Mouse (Mus musculus): Measurements from ENCODE around the gene Usp4. TPM values are rescaled to one million over a fixed set of nuclear protein-coding genes. Genes with fewer than 3 reads are reported as not detected.

Gene Usp4
- total RNA-seq (2023): 100 to 1,000 TPM; 119 to 129 TPM

GRCm38 (mm10) chr9:108347540-108348289, at the start of gene Usp4:
TSS of gene Usp4 (plus strand) at chr9:108347853.

GRCm38 (mm10) chr9:108305629-108306520, 41.8 kb upstream of the Usp4 start, which contains the start of the genes Rhoa and Tcta:
TSS of gene Rhoa (plus strand) at chr9:108306129.
TSS of gene Tcta (minus strand) at chr9:108306160.

DNA sequence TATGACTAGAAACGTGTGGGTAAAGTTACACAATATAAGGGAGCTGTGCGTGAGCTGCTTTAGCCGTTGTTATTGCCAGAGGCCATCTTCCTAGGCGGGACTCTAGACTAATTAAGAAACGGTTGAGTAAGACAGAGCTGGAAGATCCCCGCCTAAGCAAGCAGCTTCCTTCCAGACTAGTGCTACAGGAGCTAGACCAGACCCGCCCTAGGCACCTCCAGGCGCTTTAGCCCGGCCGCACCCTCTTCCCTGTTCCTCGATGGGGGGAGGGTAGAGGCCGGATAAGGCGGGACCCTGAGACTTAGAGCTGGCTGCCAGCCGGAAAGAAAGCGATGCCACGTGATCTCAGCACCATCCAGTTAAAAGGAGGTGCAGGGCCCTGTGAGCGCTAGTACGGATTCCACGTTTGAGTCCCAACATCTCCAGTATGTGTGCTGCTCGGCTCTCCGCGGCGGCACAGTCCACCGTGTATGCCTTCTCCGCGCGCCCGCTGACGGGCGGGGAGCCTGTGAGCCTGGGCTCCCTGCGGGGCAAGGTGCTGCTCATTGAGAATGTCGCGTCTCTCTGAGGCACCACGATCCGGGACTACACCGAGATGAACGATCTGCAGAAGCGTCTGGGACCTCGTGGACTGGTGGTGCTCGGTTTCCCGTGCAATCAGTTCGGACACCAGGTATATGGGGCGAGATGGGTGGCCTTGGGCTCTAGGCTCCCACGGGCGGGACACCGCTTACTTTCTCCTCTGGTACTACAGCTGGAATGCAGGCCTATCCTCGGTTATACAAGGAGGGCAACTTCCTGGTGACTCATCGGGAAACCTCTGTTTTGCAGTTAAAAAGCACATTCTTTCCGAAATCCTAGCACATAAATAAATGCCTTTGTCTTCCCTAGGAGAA, 8.5 kb upstream of the Usp4 start, which contains the start of gene Gpx1:
Gene Gpx1 (plus strand): TSS at position 18 of the 896 bp plus-strand sequence.

GRCm38 (mm10) chr9:108392676-108393075, 45.0 kb downstream of the Usp4 start, which contains the start of gene 1700102P08Rik:
TSS of gene 1700102P08Rik (plus strand) at chr9:108392805.

GRCm38 (mm10) chr9:108428384-108428783, 80.7 kb downstream of the Usp4 start, which contains the start of gene Ccdc36:
TSS of gene Ccdc36 (minus strand) at chr9:108428484.

GRCm38 (mm10) chr9:108436182-108436581, 88.5 kb downstream of the Usp4 start, which contains the start of gene BC048562:
TSS of gene BC048562 (plus strand) at chr9:108436482.

Other genes starting within 250 kb of the Usp4 start
- under 1 TPM; 0.68 to 0.94 TPM for gene Bsn, start 157.5 kb upstream of the Usp4 start, total RNA-seq (2023)
- gene Dag1, start 83.9 kb upstream of the Usp4 start, total RNA-seq (2023): 1 to 10 TPM; 6.3 to 6.9 TPM
- gene Nicn1, start 57.4 kb upstream of the Usp4 start, total RNA-seq (2023): 1 to 10 TPM; 1.0 to 2.8 TPM
- under 1 TPM in 1 of 2 experiments, not detected in 1; 0.68 TPM for gene Amt, start 51.0 kb upstream of the Usp4 start, total RNA-seq (2023)
- 100 to 1,000 TPM; 425 to 443 TPM for gene Rhoa, start 41.7 kb upstream of the Usp4 start, total RNA-seq (2023)
- 10 to 100 TPM; 13.5 to 13.9 TPM for gene Tcta, start 41.7 kb upstream of the Usp4 start, total RNA-seq (2023)
- 1,000 to 10,000 TPM; 1,372 to 1,471 TPM for gene Gpx1, start 8.9 kb upstream of the Usp4 start, total RNA-seq (2023)
- 1 to 10 TPM; 1.6 to 2.5 TPM for gene 1700102P08Rik, start 45.0 kb downstream of the Usp4 start, total RNA-seq (2023)
- not detected for gene Ccdc36, start 80.6 kb downstream of the Usp4 start, total RNA-seq (2023)
- not detected for gene BC048562, start 88.6 kb downstream of the Usp4 start, total RNA-seq (2023)
- 10 to 100 TPM; 11.6 to 14.8 TPM for gene Ccdc71, start 112.7 kb downstream of the Usp4 start, total RNA-seq (2023)
- 1 to 10 TPM; 2.1 to 2.2 TPM for gene Klhdc8b, start 113.7 kb downstream of the Usp4 start, total RNA-seq (2023)
- 1 to 10 TPM in 1 of 2 experiments, under 1 TPM in 1; 0.96 to 1.7 TPM for gene Lamb2, start 131.9 kb downstream of the Usp4 start, total RNA-seq (2023)
- gene Usp19, start 142.7 kb downstream of the Usp4 start, total RNA-seq (2023): 100 to 1,000 TPM; 123 to 147 TPM
- gene Qars, start 159.9 kb downstream of the Usp4 start, total RNA-seq (2023): 100 to 1,000 TPM; 107 to 126 TPM
- gene Qrich1, start 169.0 kb downstream of the Usp4 start, total RNA-seq (2023): 10 to 100 TPM; 82.5 to 91.3 TPM
- 100 to 1,000 TPM; 102 to 111 TPM for gene Impdh2, start 212.4 kb downstream of the Usp4 start, total RNA-seq (2023)
- 10 to 100 TPM; 21.8 to 22.4 TPM for gene Ndufaf3, start 219.6 kb downstream of the Usp4 start, total RNA-seq (2023)
- gene Dalrd3, start 222.0 kb downstream of the Usp4 start, total RNA-seq (2023): 10 to 100 TPM; 24.9 to 27.7 TPM
- 1 to 10 TPM; 5.9 to 6.6 TPM for gene Wdr6, start 230.9 kb downstream of the Usp4 start, total RNA-seq (2023)
- 1 to 10 TPM in 1 of 2 experiments, under 1 TPM in 1; 0.48 to 1.1 TPM for gene P4htm, start 249.8 kb downstream of the Usp4 start, total RNA-seq (2023)